Mouse (Mus musculus) neutrophil, adult 5-6 weeks (primary cell): Measurements from ENCODE around the gene Idua. TPM values are rescaled to one million over a fixed set of nuclear protein-coding genes. Genes with fewer than 3 reads are reported as not detected.

Experiments used
- ATAC-seq: fragments of 151-379, 151-347 bp; 2 replicates; pipeline ENCODE4 v1.8.0; 2017; ENCODE audit warnings: mild to moderate bottlenecking, moderate TSS enrichment; ENCODE audit not compliant: insufficient number of reproducible peaks, poor library complexity, low FRiP score, severe bottlenecking; ENCODE audit errors: extremely low read depth
- total RNA-seq: library from RNA; stranded (forward); fragments of 200-1000 nt; gene quantifications from 2 replicates; pipeline ENCODE4 v1.2.3, GENCODE M21; 2017

The Idua gene
- total RNA-seq, 1 experiment from 2014 or later, result 13.0 TPM

DNA sequence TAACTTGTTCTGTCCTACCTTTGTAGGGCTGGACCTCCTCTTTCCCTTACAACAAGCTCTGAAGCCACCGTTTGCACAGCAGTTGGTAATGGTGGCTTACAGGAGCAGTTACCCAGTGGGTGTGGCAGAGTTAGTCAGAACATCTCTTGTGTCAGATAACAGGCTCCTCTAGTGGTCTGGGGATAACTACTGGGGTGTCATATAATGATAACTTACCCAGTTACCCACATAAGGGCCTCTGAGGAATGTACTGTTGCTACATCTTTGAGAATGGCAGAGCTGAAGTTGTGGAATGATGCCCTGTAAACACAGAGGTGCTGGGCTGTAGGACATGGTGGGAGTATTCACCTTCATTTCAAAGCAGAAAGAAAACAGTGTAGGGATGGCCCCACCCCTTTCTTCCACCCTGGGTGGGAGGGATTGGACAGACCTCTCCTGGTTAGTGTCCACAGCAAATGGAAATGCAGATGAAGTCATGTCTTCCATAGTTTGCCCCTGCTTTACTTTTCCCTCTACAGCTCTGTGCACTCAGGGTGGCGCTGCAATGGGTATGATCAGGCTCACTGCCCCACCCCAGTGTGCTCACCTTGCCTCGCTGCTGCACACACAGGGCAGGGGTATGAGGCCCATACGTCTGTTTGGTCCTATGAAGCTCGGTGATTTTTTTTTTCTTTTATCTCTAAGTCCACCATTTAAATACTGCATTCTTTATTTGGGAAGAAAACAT is 16.8 kb downstream of the Idua start:
- ATAC-seq, result no peak

- ATAC-seq, result no peak
Measured at GRCm38 (mm10) chr5:108677605-108678295, 17.6 kb downstream of the Idua start.

- ATAC-seq, result no peak
Measured at GRCm38 (mm10) chr5:108678296-108678854, 18.2 kb downstream of the Idua start.

DNA sequence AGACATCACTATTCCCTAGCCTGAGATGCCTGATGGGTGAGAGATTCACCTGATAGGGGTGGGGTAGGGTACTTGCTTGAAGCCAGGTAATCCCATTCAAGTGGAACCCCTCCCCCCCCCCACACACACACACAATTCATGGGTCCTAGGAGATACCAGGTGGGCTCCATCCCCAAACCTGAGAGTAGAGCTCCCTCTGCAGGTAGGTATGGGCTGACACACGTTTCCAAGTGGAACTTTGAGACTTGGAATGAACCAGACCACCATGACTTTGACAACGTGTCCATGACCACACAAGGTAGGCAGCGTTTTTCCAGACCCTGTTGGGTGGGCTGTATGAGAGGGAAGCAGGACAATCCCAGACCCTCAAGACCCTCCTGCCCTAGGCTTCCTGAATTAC is 19.8 kb downstream of the Idua start:
- ATAC-seq, result no peak

DNA sequence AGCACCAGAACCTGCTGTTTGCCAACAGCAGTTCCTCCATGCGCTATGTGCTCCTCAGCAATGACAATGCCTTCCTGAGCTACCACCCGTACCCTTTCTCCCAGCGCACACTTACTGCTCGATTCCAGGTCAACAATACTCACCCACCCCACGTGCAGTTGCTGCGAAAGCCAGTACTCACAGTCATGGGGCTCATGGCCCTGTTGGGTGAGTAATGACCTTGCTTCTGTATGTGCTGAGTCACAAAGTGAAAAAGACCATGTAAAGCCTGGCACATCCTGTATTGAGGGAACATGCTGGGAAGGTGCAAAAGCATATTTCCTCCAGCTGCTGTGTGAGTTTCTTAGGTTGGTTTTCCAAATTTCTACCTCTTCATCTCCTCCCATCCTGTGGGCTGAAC is 20.7 kb downstream of the Idua start:
- no peak for ATAC-seq

- no peak for ATAC-seq
Measured at GRCm38 (mm10) chr5:108689091-108689490, 29.0 kb downstream of the Idua start.

DNA sequence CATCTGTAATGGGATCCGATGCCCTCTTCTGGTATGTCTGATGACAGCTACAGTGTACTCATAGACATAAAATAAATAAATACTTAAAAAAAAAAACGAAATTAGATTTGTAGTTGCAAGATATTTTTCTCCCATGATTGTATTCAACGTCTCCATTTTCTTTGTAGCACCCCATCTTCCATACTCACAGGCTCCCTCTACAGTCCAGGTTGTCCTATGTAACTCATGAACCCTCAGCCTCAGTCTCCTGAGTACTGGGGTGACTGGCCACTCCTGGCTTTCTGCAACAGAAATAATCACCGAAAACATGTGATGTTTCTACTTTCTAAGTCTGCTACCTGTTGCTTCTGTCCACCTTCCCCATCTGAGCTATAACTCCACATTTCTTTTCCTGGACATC is 31.0 kb downstream of the Idua start:
- ATAC-seq, result no peak

DNA sequence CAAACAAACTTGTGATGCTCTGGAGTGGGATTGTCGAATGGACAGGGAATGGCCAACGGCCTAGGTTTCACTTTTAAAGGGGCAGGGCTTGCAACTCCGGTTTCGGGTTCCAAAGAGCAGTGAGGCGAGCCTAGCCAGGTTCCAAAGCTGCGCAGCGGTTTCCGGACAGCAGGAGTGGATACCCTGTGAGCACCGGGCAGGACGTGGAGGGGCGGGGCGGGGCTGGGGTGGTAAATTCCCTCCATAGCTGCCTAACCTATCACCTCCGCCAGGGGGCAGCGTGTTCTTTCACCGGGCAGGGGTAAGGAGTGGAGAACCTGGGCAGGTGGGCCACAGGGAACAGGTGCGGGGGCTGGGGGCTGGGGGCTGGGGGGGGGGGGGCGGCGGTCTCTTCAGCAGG is 32.1 kb downstream of the Idua start, which contains the start of gene Fgfrl1:
Fgfrl1 (plus strand) TSS at position 112 of the 400 bp plus-strand sequence.
- ATAC-seq, result peak; percentile 54

GRCm38 (mm10) chr5:108693872-108694288 is 33.7 kb downstream of the Idua start:
- ATAC-seq, result peak; percentile 85

DNA sequence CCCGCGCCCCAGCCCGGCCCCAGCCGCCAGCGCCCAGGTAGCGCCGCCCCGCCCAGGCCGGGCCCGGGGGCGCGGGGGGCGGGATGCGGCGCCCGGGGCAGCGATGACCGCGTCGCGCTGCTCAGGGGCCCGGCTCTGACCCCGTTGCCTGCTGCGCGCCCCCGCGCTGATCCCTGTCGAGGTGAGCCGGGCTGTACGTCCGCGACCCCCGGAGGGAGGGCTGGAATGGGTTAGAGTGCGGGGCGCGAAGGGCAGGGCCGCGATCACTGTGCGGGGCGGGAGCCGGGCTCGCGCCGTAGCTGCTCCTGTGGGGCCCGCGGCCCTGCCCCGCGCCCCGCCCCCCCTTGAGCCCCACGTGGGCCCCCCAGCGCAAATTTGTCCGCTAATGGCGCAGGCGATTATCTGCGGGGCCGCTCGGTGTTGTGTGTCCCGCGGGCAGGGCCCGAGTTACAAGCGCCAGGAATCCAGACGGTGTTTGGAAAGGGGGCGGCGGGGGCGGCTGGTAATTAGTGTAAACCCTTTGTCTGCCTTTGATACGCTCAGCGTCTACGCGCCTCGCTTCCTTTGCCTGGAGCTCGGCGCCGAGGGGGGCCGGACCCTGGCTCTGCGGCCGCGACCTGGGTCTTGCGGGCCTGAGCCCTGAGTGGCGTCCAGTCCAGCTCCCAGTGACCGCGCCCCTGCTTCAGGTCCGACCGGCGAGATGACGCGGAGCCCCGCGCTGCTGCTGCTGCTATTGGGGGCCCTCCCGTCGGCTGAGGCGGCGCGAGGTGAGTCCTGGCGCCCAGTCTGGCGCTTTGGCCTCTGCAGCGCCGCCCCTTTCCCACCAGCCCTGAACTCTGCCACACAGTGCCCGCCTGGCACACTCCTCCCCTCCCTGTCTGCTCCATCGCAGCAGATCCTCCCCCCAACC is 34.5 kb downstream of the Idua start:
- no peak for ATAC-seq

GRCm38 (mm10) chr5:108695861-108696260 is 35.7 kb downstream of the Idua start:
- ATAC-seq, result no peak

- ATAC-seq, result no peak
Measured at GRCm38 (mm10) chr5:108696542-108696941, 36.4 kb downstream of the Idua start.

GRCm38 (mm10) chr5:108697341-108697753 is 37.2 kb downstream of the Idua start:
- ATAC-seq, result no peak

GRCm38 (mm10) chr5:108700346-108700745 is 40.2 kb downstream of the Idua start:
- ATAC-seq, result no peak

DNA sequence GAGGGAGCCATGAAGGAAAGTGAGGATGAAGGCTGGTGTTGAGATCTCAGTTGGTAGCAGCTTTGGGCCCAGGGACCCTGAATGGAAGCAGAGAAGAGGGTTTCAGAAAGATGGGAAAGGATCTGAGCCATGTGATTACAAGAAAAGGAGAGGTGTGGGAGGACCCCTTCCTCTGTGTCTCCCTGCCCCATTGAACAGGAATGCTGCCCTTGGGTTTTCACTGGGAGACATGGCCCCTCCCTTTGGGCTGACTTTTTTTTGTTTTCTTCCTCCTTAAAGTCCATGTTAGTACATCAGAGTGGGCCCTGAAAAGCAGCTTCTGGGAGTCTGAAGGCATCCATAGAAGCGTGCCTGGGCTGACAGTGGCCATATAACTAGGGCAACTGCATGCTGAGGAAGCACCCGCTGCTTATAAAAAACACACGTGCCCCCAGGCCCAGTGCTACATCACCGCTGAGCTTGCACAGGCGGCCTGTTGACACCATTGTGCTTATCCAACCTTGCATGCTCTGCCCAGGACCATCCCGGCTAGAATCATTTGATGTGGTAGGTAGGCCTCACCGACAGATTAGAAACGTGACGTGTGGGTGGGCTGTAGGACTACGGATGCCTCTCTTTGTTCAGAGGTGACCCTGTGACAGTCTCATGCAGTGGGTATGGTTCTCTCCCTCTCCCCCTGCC is 41.4 kb downstream of the Idua start:
- no peak for ATAC-seq

DNA sequence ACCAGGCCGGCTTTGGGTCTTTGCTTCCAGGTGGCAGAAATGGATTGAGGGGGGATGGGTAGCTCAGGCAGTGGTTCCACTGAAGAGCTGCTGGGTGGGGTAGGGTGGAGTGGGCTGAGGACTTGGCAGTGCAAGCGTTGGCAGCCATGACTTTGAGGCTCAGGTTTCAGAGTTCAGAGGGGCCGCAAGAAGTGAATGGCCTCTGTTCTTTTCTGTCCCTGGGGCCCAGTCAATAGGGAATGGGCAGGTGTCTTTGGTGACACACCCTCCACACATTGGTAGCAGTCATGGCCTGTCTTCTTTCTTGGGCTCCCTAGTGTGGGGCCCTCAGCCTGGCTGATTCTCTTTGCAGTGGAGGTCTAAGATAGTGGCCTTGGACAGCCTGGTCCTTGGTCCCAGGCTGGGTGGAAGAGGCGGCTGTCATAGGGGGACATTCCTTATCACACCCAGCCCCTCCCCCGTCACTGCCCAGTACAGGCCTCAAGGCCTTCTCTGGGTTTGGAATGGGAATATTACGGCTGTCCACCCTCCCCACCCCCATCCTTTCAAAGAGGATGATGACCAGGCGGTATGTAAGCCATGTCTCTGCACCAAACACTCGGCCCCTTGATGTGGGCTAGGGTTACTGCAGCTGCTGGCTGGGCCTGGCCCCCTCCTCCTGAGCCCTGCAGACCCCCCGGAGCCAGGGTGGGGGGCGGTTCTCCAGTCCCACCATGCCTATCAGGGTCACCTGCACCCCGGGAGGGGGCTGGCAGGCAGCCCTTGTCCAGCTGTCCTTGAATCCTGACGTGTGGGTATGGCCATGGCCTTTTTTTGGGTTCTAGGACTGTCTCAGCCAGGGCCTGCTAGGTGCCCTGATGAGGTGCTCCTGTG is 43.9 kb downstream of the Idua start:
- no peak for ATAC-seq

GRCm38 (mm10) chr5:108707758-108708157 is 47.6 kb downstream of the Idua start:
- ATAC-seq, result no peak

DNA sequence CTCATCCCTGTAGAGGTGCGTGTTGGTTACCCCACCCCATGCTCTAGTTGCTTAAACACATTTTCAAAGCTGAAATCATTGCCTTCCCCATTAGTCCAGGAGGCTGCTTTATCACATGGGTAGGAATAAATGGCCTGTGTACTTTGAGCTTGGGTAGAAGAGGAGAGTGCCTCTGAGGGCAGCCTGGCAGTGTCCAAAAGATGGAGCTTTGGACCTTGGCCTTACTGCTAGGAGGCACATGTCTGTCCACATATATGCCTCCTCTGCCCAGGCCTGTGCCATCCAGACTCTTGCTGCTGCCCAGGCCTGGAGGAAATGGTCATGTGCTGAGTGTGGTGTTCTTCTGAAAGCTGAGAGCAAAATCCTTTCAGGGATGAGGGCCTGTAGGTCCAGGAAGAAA is 48.3 kb downstream of the Idua start:
- ATAC-seq, result no peak
